Mouse (Mus musculus): Measurements from ENCODE around the gene Ralgapa2.

Ralgapa2 gene

DNA sequence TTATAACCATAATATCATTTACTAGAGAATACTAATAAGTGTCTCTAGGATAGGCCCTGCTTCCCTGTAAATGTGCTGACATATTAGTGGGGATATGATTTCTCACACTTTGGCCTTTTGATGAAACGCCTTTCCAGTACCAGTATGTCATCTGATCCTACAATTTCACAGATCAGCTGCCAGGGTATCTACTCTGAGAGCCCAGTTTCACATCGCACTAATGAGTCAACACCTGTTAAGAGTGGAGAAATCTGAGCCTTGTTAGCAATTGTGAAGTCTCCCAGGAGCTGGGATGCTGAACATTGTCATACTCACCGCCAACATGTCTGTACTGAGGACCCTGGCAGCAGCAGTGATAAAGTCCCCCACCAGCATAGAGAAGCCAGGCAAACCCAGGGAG lies 151.1 kb downstream of the Ralgapa2 start:
- DNase-seq (ENCODE audit: low spot score): no peak

DNA sequence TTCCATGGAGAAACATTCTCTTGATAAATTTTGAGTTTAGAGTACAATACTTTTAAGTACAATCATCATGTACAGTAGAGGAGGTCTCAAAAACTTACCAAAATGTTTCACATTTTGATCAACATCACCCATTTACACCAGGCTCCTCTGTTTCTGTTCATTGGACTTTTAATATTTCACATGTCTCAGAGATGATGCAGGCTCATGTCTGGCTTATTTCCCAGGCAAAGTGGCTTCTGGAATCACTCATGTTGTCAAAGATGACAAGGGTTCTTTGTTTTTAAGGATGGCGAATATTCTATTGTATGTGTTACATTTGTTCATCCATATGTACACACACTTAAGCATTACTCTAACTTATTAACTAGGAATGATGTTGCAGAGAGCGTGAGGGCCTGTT lies 152.5 kb downstream of the Ralgapa2 start:
- DNase-seq (ENCODE audit: low spot score): no peak

DNA sequence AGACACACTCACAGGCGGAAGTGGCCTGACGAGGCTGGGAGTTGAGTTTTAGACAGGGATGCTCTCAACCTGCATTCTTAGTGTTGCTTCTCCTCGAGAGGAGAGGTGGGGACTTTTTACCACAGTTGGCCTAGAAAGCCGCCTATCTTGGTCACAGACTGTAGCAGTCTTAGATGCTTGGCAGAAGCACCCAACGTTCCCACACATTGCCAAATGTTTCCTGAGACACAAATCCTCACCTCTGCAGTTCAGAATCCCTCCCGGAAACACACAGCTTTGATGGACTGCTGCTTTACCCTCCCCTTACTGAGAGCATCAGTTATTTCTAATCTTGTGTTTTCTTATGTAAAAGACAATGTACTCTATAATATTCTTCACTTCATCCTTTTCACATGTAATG lies 155.6 kb downstream of the Ralgapa2 start:
- no peak for DNase-seq (ENCODE audit: low spot score)

DNA sequence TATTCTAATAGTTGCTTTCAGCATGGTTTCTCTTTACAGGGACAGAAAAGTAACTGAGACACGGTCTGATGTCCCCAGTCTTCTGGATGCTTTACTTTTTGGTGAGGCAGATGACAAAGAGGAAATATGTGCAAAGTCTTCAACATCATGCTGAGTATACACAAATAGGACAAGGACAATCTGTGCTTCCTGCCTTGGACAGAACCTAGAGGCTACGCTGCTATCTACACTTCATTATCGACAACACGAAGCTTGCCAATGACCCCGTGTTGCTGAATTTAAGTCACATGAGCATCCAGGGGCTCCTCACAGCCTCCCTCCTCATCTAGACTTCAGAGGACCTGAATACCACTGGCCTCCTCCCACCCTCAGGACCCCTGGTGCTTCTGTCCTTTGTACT lies 161.9 kb downstream of the Ralgapa2 start:
- DNase-seq (ENCODE audit: low spot score): no peak

DNA sequence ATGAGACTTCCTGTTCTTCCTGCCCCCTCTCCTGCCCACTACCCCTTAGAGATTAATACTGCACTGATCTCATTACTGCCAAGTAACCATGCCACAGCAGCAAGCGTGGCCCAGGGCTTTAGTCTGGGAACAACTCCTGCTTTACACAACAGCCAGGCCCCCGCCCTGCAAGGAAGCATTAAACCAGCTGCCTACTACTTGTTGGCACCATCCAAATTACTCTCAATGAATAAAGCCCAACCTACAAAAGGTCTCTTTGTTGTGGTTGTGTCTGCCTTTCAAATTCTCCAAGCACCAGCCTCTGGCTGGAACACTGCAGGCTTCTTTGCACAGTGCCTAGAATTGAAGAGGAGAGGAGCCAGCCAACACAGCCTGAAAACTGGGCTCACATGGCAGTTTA lies 164.2 kb downstream of the Ralgapa2 start:
- DNase-seq (ENCODE audit: low spot score): no peak

DNA sequence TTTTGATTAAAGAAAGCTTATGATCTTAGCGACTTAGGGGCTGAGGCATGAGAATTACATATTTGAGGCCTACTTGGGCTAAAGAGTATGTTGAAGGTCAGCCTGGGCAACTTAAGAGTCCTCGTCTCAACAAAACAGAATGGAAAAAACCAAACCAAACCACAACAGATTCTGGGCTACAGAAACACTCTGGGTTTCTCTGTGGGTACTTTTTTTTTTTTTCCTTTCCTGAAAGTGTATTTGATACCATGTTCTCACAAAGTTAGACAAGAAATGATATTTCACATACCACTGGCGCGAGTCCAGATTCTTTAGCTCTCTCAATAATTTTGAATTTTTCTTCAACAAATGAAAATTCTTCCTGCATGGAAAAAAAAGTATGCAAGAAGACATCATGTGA lies 172.1 kb downstream of the Ralgapa2 start:
- DNase-seq (ENCODE audit: low spot score): no peak

DNA sequence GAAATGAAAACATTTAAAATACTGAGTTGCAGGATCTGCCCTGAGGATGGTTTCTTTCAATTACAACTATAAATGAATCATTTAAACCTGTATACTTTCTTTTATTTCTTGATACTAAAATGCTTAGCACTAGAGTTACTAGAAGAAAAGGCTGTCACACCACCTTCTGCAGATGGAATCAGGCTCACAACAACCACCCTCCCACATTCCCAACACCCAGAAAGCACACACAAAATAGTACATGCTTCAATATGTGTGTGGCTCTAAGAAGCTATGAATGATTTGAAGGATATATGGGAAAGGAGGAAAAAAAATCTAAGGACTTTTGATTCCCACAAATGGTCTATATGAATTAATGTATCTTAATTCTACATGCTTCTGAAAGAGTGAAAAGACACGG lies 174.6 kb downstream of the Ralgapa2 start:
- no peak for DNase-seq (ENCODE audit: low spot score)

DNA sequence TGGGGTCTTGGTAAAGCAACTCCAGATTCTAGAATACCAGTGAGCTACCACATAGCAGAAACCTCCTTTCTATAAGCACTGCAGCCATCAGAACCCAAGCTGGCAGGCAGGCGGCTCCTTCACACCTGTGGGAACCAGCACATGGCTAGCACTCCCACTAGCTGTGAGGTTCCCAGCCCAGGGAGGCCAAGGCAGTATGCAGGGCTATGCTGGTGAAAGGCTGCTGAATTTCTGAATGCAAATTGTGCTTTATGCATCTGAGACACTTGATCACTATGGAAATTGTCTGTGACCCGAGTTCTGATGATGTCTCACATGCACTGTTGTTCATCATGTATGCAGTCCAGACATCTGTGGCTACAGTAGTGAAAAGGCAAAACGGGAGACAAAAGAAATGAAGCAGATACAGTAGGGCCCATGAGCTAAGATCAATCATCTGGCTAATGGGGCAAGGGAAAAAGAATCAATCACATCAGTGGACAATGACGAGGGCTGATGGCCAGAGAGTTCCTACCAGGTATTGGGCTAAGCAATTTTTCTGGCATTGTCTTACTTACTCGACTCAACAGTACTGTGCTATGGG lies 180.2 kb downstream of the Ralgapa2 start:
- no peak for DNase-seq (ENCODE audit: low spot score)

DNA sequence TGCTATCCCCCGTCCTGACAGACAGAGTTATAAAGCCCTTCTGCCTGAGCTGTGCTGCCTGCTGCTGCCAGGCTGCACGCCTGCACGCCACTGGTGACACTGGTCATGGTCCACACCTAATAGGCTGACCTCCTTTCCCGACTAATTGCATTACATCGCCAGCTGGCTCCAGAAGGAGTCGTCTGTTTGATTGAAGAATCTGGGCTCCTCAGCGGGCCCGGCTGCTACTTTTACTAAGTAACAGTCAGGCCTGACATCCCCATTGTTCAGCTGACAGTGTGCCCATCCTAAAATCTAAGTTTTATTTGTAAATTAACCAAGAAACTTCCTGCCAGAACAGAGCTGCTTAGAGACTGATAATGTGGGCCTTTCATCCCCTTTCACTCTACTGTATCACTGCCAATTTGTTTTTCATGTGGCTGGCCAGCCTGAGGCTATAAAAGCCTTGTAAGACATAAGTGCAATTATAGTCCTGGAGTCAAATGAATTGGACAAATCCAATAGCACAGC lies 181.3 kb downstream of the Ralgapa2 start:
- DNase-seq (ENCODE audit: low spot score): no peak

DNA sequence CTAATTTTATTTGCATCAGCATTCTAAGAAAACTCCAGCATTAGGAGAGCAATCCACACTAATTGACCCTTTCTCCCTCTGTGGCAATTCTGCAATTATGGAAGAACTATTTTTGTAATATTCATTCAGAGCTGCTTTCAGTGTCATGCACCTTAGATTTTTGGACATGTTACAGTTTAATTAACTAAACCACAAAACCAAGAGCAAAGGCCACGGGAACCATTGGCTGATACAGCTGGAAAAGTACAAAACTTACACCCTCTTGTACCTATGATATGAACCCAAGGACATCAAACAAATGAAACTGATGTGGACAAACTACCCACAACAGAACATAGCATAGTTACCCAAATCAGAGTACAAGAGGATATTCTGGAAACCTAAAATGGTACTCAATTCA lies 182.0 kb downstream of the Ralgapa2 start:
- no peak for DNase-seq (ENCODE audit: low spot score)

DNA sequence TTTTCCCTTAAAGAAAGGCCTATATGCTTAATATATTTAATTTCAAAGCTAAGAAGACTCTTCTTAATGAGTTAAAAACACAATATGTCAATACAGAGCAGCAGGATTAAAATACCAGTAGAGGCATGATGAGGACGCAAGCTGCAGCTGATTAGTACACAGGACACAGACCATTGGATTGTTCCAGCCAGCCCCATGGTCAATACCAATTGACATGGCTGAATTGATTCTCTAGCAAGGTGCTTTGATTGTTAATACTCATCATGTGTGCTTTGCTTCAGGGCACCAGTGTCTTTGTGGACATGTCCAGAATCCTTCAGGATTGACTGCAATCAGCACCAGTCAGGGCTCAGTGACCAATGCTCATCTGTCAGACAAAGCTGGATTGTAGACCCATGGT lies 185.5 kb downstream of the Ralgapa2 start:
- no peak for DNase-seq (ENCODE audit: low spot score)

DNA sequence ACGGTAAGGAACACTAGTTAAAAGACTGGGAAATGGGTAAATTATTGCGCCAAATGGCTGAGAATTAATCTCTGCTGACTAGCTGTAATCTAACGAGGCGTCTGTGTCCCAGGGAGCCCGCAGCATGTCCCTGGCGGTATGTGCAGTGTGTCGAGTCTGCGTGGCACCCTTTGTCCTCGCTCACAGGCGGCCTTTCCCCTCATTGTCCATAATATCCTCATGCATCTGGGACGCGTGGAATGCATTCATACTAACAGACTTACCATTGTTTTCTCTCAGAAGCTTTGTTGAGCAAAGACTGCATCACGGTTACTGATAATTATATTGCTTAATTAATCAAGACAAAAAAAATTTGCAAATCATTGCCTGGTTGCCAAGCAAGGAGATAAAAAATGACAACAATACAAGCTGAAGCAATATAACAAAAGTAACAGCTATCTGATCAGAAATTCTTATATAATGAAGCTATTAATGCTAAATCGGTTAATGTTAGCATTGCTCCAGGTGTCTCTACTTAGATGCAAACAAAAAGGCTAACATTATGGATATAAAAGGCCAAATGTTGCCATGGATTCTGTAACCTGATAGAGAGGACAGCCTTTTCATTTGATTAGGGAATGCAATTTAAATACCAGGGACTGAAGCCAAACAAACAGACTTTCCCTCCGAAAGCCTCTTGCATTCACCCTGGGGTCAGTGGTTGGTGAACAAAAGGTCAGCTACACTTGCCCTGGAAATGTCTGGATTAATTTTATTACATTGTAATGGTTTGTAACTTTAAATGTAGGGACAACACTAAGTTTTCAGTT lies 187.0 kb downstream of the Ralgapa2 start:
- DNase-seq (ENCODE audit: low spot score): no peak

DNA sequence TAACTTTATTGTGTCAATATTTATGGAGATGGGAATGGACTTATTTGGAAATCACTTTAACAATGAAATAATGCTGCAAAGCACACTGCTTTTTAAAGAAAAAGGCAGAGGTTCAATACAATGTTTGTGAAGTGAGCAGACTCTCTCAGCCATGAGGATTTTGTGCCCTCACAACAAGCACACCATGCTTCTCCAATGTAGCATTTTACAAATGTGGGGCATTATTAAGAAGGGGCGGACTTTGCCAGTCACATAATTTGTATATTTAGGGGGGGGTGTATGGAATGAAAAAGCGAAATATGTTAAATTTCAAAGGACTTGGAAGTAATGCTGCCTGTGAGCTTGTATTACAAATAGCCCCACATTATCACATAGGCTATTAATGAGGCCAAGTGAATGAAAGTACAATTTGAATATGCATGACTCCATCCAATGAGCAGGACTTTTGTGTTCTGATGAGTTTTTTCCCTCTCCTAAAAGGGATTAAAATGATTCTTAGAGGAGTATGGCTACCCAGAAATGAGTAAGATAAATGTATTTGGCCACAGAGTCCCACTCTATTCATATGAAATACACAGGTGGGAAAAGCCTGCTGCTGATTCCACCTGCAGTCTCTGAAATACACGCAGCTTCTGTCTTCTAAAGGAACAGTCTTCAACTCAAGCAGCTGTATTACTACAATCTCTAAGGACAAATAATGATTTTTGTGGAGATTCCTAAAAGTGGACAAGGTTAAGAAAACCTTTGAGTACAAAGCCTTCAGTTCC lies 187.8 kb downstream of the Ralgapa2 start:
- no peak for DNase-seq (ENCODE audit: low spot score)

DNA sequence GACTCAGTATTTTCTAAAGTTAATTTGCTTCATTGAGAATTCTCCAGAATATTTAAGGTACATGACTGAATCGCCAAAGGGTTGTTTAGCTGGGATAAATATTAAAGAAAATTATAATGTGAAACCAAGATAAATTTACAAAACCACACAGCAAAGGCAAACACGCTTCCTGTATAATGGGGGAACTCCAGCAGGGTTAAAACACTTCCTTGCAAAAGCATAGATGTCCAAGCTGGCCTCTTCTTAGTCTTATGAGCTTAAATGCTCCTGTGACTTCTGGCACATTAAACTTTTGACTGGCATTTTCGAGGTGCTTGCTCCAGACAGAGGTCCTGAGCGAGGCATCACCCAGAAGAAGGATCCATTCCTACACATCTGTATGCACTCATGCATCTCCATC lies 188.6 kb downstream of the Ralgapa2 start:
- DNase-seq (ENCODE audit: low spot score): no peak

DNA sequence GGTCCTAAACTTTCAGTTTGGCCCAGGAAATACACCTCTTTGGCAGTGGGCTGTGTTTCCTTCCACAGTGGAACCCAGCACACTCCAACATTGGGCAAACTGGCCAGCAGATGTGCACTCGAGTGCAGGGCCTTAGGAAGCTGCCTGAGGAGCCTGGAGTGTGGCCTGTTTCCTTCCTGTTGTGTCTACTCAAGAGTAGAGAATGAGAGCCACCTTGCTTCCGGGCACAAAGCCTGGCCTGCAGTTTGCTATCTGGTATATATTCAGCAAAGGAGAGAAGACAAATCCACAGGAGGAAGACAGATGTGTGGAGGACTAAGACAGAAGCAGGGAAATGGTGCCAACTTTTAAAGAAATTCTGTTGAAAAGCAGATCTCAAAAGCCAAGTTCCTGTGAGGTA lies 189.4 kb downstream of the Ralgapa2 start:
- no peak for DNase-seq (ENCODE audit: low spot score)

DNA sequence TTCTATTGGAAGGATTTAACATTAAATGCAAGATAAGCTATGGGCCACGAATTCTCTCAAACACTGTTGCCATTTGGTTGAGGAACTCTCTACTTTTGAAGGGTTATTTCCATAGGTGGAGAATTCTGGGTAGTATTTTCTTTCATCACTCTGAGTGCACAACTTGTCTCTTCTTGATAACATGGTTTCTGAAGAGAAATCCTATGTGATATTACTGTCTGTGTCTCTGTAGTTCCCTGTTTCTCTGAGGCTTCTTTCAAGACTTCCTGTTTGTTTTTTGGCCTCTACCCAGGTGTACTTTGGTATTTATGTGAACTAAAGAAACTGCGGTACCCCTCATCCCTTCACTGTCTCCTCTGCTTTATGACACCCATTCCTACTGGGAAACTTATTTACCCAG lies 190.1 kb downstream of the Ralgapa2 start:
- no peak for DNase-seq (ENCODE audit: low spot score)

DNA sequence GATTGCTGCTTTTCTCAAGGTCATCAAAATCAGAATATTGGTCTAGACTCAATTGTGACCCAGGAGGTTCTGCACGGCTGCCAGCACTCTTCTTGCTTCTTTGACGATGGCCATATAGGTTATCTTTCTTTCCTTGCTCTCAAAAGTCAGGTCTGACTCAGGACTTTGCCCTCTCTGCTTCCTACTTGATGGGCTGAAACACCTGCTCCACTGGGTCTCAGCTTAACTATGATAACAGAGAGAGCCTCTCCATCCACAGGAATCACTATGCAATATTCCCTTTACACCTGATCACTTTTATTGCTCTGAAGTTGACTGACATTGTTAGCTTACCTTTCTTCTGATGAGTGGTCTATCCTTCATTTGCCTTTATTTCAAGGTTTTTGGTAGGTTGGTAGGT lies 191.5 kb downstream of the Ralgapa2 start:
- no peak for DNase-seq (ENCODE audit: low spot score)

DNA sequence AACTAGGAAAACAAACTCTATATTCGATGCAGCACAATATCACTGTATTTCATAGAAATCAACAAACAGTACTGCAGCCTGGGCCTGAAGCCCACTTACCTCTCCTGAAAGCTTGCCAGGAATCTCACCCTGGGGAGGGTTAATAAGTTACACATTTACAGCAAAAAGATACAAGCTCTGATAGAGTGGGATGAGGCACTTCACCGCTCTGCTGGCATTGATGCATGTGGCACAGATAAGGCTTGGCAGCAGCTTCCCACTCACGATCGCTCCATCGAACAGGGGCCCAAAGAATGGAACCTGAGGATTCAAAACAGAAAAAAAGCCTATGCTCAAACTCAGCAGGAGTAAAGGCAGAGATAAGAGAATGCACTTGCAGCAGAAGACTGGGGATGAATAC lies 197.4 kb downstream of the Ralgapa2 start:
- no peak for DNase-seq (ENCODE audit: low spot score)

DNA sequence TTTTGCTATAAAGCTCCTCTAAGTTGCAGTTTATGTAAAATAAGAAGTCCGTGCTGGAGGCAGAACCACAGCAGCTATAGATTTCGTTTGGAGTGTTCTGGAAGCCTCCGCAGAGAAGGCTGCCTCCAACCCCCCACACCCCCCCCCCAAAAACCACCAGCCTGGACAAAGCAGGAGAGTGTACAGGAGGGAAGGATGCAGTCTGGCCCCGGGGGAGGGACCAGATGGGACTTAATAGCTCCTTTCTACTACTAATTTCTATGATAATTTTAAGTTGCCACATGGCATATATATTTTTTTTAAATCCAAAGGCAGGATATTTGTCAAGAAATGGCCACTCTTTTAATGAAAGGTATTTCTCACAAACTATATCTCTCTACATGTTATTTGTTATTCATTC lies 198.3 kb downstream of the Ralgapa2 start:
- DNase-seq (ENCODE audit: low spot score): no peak

DNA sequence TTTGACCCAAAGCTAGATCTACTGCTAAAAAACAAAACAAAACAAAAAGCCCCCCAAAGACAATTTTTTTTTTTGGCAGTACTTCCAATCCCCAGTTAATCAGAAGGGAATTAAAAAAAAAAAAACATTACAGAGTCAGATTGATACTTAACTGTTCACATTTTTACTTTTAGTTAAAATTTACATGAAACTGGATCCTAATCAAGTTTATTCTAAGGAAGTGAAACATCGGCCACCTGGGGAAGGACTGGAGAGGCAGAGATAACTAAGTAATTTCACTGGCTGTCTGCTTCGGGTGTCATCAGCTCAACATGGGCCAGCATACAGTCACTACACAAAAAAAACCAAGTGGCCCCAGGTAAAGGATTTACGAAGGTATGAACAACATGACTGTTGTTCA lies 201.4 kb downstream of the Ralgapa2 start:
- DNase-seq (ENCODE audit: low spot score): no peak

DNA sequence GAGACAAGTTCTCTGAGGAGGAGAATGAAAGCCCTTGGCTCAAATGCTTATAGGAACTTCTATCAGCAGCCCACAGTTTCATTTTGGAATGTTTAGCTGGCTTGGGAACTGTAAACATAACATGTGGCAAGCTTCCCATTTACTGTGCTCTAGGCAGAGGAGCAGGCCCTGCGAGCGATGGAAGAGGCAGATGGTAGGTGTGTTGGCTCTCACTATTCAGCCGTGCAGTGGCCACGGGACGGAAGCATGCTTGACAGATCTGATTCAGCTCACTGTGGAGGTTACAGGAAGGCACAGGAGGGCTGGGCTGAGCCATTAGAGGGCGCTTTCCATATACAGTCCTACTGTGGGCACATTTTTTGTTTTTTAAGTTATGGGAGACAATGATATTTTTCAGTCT lies 201.9 kb downstream of the Ralgapa2 start:
- no peak for DNase-seq (ENCODE audit: low spot score)

DNA sequence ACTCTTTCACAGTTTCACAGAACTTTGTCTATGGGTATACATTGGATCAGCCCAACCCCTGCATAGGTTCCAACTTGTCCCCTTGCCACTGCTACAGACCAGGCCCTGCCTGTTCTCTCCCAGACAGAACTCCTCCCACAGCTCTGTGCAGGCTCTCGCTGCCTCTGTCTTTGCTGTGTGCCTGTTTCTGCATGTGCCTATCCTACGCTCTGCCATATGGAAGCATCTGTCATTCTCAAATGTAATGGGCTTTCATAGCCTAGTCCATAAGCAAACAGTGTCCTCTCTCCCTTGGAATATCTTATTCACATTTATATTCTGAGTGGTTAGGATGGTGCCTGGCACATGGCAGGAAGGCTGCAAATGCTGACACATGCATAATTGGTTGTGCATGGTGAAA lies 202.7 kb downstream of the Ralgapa2 start:
- no peak for DNase-seq (ENCODE audit: low spot score)

DNA sequence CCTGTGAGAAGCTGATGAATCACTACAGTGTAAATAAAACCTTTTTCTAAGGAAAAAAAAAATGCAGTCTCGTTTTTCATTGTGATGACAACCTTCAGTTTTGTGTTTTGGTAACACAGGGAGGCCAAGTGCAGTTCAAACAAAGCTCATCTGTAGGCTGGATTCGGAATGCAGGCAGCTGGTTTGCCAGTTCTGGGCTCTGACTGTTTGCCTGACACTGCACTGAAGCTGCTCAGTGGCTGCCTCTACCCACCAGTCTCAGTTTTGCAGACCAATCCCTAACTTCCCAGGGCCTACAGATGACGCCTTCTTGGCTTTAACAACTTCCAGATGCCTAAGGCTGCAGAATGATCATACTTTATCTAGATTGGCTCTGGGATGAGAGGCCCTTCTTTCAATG lies 205.1 kb downstream of the Ralgapa2 start:
- DNase-seq (ENCODE audit: low spot score): no peak
